Mouse (Mus musculus) v-Abl transformed pro-B cells (cell line): ENCODE data around the gene Fam222a.

Experiments used
- in situ Hi-C, 2 experiments: fragments of 400-800 bp; cut with MboI; formaldehyde crosslinking; loops; one replicate each; pipeline ENCODE4 v1.15.1; 2025; ENCODE audit not compliant: unreplicated experiment in 2 of 2

Gene Fam222a

DNA sequence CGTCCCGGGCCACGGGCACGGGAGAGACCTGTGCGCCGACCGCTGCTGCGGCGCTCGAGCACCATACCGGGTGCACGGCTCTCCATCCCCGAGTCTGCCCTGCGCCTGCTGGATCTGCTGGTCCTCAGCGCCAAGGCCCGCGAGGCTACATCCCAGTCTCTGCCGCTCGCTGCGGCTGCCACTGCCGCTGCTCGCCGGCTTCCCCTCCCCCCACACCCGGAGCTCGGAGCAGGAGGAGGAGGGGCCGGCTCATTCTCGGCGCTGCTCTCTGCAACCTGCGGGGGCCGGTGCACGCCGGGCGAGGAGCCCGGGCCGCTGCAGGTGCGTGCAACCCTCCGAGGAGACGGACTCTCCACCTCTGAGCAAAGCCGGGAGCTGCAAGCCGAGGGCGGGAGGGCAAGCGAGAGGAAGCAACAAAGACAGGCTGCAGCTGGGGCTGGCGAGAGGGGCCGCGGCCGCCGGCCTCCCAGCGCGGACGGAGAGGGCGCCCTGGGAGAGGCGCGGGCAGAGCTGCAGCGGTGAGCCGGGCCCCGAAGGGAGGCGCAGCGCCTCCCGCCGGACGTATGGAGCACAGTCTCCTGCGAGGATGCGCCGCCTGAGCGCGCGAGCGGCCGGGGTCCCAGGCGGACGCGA, at the start of gene Fam222a:
Fam222a (plus strand) TSS at position 452 of the 633 bp plus-strand sequence.
- in situ Hi-C loops: loop anchor here (5.0 kb wide), 2 partner anchors 35 to 105 kb away; no protein-coding TSS in a partner anchor

- in situ Hi-C loops: no loop called here
Measured at GRCm38 (mm10) chr5:114528355-114528754, 39.5 kb upstream of the Fam222a start.

DNA sequence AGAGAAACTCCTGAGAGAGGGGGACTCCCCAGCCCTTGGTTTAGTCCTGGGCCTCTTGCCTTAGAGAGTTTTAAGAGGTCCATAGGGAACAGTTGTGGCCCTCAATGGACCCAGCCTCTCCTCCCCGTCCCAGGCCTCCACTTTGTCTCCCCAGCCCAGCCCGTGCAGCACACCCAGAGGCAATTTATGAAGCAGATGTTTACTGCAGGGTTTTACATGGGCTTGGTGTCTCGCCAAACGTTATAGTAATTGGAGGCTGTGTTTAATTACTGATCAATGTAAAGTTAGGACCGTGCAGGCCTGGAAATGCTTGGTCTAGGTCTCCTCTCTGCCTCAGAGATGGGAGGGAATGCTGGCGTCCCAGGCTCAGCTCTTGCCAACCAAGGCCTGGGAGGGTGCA, 37.5 kb upstream of the Fam222a start:
- in situ Hi-C loops: no loop called here

- in situ Hi-C loops: no loop called here
Measured at GRCm38 (mm10) chr5:114532055-114532454, 35.8 kb upstream of the Fam222a start.

DNA sequence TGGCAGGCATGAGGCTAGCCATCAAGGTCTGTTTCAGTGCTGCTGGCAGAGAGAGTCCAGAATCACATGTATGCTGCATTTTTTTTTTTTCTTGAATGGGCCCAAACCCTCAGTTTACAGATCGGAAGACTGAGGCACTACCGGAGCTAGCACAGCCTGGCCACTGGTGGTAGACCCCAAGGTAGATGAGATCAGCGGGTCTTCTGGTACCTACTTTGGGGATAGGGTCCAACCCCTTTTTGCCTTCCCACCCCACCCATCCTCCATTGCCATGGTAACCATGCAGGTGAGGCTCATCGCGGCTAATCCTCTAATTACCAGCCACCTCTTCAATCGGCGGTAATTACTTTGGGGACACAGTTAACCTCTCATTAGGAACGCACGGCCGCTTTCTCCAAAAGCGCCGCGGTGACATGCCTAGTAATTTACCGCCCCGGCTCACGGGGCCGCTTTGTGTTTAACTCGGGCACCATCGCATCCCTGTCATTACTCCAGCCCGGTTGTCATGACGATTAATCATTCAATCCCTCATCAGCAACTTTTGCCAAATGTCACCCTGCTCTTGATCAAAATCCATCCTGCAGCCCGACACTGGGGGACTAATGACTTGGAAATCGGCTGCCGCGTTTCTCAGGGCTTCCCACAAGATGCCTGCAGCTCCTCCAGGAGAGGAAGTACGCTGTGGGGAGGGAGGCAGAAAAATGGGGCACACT, 30.4 kb upstream of the Fam222a start:
- in situ Hi-C loops: no loop called here

- in situ Hi-C loops: no loop called here
Measured at GRCm38 (mm10) chr5:114538021-114538405, 29.8 kb upstream of the Fam222a start.

- in situ Hi-C loops: no loop called here
Measured at GRCm38 (mm10) chr5:114538752-114539151, 29.1 kb upstream of the Fam222a start.

DNA sequence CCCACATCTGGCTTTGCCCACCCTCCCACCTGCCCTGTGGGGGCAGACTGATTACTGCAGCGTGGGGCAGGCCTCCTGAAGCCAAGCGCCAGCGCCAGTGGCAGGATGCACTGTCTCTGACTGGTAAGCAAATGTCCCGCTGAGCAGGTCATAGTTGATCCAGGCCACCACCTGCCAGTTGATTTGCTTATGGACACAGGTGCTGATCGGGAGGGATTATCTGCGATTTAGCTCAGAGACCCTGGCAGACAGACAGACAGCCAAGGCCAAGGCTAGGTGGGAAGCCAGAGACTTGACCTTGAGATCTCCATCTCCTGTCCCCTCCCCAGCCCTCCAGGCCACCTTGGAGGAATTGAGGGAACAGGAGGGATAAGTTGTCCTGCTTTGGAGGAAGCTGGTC, 28.1 kb upstream of the Fam222a start:
- in situ Hi-C loops: no loop called here

DNA sequence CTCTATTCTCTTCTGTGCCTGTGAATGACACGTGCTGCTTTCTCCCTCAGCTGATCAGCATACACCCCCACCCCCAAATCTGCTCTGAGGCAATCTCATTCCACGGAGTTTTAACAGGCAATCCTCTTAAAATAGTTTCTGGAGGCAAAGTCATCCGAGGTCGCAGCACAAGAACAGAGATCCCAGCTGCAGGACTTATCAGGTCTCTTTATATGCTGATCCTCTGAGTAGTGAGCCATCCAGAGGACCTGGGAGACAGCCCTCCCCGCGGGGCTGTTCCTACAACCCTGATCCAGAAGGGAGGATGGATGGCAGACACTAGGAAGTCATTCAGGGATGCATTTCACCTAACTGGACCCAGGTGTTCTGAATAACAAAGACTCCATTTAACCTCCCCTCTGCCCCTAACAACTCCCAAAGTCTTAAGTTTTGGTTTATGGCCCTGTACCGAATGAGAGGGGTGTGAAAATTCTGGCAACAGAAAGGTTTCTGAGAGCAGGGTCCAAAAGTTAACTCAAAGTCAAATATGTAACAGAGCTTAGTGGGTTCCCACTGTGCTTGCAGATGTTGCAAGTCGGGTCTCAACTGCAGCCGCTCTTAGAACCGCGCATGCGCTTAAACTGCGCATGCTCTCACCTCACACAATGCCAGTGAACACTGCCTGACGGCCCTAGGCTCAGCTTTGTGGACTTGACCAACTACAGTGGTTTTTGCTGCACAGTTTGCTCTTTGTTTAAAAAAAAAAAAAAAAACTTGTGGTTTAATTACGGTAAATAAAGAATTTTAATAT, 26.0 kb upstream of the Fam222a start:
- in situ Hi-C loops: no loop called here

DNA sequence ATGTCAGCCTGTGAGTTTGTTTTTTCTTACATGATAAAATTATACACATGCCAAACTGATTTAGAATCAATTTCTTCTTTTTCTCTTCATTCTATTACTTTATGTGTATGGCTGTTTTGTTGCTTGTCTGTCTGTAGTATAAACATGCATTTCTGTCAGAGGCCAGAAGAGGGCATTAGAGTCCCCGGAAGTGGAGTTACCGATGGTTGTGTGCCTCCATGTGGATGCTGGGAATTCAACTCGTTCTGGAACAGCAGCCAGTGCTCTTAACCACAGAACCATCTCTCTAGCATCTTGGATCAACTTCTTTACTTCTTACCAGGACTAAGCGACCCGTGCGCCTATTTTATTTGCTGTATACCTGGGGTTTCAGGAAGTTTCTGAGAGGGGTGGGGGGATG, 24.2 kb upstream of the Fam222a start:
- in situ Hi-C loops: no loop called here

- in situ Hi-C loops: no loop called here
Measured at GRCm38 (mm10) chr5:114544205-114544604, 23.6 kb upstream of the Fam222a start.

GRCm38 (mm10) chr5:114545076-114545475, 22.7 kb upstream of the Fam222a start:
- in situ Hi-C loops: no loop called here

DNA sequence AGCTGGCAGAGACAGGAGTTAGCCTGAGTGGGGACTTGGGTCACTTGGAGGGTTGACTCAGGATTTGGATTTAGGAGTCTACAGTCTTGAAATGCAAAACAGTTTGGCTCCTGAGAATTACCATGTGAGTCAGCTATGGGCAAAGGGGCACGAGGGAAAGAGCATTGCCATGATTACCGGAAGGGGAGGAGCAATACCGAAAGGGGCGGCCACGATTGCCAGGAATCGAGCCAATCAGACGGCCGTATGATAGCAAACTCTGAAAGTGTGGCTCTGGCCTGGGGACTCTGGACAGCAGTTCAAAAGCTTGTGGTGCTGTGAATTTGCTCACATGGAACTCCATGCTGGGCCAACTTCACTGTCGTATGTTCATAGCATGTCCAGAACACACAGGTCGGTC, 18.8 kb upstream of the Fam222a start:
- in situ Hi-C loops: no loop called here

- in situ Hi-C loops: loop anchor here in 1 of 2 experiments (5.0 kb wide), 1 partner anchor 32 kb away; no protein-coding TSS in a partner anchor
Measured at GRCm38 (mm10) chr5:114549770-114550169, 18.0 kb upstream of the Fam222a start.

DNA sequence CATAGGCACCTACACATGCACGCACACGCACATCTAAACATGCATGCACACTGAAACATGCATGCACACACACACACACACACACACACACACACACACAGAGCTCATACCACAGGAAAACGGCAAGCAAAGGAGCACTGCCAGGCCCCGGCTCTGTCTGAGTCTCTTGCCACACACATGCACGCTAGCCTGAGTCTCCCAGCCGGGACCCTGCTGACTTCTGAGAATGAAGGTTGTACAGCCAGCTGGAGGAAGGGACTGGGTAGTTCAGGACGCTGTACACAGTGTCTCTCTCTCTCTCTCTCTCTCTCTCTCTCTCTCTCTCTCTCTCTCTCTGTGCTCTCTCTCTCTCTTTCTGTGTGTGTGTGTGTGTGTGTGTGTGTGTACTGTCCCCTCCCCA, 17.4 kb upstream of the Fam222a start:
- in situ Hi-C loops: loop anchor here in 1 of 2 experiments (5.0 kb wide), 1 partner anchor 33 kb away; no protein-coding TSS in a partner anchor

DNA sequence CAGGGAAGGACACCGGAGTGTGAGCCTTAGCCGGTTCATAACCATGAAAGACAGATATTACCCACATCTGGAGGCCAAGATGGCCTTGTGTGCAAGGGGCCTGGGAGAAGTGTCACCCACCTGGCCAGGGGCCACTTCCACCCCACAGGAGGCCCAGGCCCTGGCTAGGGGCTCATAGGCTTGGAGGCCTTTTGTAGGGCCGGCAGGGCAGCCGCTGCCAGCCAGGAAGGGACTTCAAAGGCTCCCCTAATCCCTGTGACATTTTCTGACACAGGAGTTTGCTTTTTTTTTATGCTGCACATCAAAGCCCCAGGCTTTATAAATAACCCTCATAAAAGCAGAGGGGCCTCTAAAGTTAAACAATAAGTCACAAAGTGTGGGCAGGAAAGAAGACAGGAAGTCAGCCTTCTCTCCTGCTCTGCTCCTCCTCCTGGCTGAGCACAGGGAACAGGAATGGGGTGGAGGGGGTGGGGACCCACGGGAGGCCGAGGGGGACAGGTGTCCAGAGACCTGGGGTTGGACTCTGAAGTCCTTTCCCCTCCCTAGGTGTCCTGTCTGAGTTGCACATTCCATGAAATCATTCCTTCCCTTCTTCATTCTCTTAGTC, 16.8 kb upstream of the Fam222a start:
- in situ Hi-C loops: loop anchor here in 1 of 2 experiments (5.0 kb wide), 1 partner anchor 34 kb away; no protein-coding TSS in a partner anchor

DNA sequence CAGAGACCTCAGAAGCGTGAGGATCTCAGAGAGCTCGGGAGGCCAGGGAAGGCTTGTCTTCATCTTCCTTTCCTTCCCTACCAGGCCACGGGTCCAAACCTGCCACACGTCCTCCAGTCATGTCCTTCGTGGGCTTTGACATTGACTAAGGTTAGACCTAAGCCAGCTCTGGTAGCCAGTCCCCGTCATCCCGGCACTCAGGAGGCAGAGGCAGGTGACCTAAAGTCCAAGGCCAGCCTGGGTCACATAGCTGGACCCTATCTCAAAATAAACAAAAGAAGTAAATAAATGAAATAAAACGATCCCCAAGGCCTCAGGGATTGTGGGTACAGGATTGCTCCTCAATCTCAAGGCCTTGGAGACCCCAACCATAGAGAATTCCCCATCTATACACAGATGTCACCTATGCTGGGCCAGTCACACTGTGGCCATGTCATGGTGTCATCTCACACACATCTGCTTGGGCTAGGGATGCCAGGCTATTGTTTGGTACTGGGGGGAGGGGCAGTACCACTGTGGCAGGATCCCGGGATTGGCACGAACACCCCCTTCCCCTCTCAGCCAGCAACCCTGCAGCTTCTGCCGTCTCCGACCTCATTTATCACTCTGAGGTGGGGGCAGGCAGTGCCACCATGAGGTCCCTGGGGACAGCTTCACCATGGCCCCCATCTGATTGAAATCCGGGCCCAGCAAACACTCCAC, 15.2 kb upstream of the Fam222a start:
- in situ Hi-C loops: loop anchor here in 1 of 2 experiments (5.0 kb wide), 1 partner anchor 35 kb away; no protein-coding TSS in a partner anchor

DNA sequence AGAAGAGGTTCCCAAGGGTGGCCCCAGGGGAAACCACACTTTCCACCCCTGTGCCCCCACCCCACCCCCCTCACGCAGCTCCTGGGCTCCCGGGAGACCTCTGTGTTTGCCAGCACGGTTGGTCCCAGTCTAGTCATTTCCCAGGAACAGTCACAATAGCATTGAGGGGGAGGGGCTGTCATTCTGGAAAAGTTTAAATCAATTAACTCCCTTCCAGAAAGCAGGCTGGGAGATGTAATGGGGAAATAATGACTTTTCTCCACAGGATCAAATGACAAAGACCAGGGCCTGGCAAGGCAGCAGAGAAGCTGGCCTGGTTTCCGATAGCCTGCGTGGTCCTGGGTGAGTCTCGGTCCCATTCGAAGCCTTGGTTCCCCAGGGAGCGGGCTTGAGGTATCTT, 14.1 kb upstream of the Fam222a start:
- in situ Hi-C loops: loop anchor here in 1 of 2 experiments (5.0 kb wide), 1 partner anchor 36 kb away; no protein-coding TSS in a partner anchor

- in situ Hi-C loops: loop anchor here in 1 of 2 experiments (5.0 kb wide), 1 partner anchor 38 kb away; no protein-coding TSS in a partner anchor
Measured at GRCm38 (mm10) chr5:114555424-114555823, 12.4 kb upstream of the Fam222a start.

- in situ Hi-C loops: loop anchor here in 1 of 2 experiments (5.0 kb wide), 1 partner anchor 39 kb away; no protein-coding TSS in a partner anchor
Measured at GRCm38 (mm10) chr5:114556109-114556508, 11.7 kb upstream of the Fam222a start.
